Mouse (Mus musculus): ENCODE results near the gene Cbfb. TPM values are rescaled to one million over a fixed set of nuclear protein-coding genes. Genes with fewer than 3 reads are reported as not detected.

The Cbfb gene
- polyA plus RNA-seq, 1 experiment from 2014 or later, result 75.4 TPM

DNA sequence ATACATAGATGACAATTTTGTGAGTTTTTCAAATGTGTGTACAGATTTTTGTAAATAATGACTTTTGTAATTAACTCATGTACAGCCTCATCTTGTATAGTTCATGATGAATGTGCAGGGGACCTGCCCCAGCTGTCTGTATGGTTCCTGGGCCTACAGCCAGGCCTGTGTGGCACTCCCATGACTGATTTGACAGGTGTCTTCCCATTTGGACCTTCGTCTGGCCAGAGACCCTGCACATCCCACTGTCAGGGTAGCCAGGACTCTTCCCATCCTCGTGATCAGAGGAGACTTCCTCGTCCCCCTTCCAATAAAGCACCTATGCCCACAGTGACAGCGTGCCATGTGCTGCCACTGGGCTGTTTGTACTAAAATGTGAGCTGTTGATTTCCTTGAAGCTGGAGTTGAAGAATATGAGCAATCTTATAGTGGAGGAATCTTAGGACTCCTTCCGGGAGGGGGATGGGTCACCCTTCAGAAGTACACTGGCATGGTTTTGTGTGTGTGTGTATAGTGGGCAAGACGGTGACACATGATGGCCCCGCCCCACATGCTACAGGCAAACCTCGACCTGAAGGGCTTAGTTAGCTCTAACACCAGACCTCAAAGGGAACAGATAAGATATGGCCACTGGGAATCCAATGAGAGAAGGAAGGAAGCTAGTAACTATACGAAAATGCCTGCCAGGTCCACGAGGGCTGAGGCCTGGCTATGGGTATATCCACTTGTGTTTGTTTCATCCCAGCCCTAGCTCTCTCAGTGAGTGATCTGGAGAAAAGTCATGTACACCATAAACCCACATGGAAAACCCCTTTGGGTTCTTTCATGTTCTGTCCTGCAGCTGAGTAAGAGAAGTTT, 82.4 kb downstream of the Cbfb start:
- ATAC-seq (ENCODE audit: insufficient read depth, low FRiP score, low TSS enrichment), result no peak
- no peaks in the 10 kb centered on the region for H3K9me3 ChIP-seq (ENCODE audit: control insufficient read depth, low read length)
- H3K27me3 ChIP-seq (ENCODE audit: control insufficient read depth, insufficient read depth, low read length), result peaks cover 20% of the 10 kb centered on the region
- DNase-seq (ENCODE audit: low spot score), result no peak
- peaks cover 10% of the 10 kb centered on the region for H3K36me3 ChIP-seq (ENCODE audit: control insufficient read depth, insufficient read depth, low read length)
- peaks cover 4% of the 10 kb centered on the region; the same call in 1 of the 2 replicates for H3K4me1 ChIP-seq (ENCODE audit: control insufficient read depth, insufficient read depth, low read length)
- no peak overlapping the region for H3K4me2 ChIP-seq (ENCODE audit: low read depth)
- WGBS, result 89% methylated on average over 10 of the region's 10 CpGs
- H3K27ac ChIP-seq (ENCODE audit: low read depth, low read length), result no peak overlapping the region
- no peak overlapping the region for H3K4me3 ChIP-seq (ENCODE audit: low read depth, low read length)
- H3K9ac ChIP-seq (ENCODE audit: low read length), result no peak overlapping the region

DNA sequence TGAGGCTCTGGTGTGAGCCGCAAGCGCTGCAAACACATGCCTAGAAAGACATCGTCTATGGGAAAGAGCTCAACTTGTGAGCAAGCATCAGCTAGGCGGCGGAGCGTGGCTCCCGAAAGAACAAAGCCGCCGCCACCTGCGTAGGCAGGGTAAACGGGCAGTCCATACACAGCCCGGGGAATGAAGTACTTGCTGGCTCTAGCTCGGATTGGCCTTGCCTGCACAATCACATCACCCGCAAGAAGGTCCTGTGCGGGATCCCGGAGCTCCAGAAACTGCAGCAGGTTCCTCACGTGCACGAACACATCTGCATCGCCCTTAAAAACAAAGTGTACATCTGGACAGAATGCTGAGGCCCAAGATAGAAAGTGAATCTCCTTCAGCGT, 83.3 kb downstream of the Cbfb start:
- Histone ChIP-seq H3K27ac (ENCODE audit: low read depth, low read length) (no peak overlapping the region), H3K27me3 (ENCODE audit: control insufficient read depth, insufficient read depth, low read length) (peaks cover 29% of the 10 kb centered on the region), H3K36me3 (ENCODE audit: control insufficient read depth, insufficient read depth, low read length) (peaks cover 7% of the 10 kb centered on the region), H3K4me1 (ENCODE audit: control insufficient read depth, insufficient read depth, low read length) (peaks cover 4% of the 10 kb centered on the region), H3K9me3 (ENCODE audit: control insufficient read depth, low read length) (no peaks in the 10 kb centered on the region), H3K4me3 (ENCODE audit: low read depth, low read length) (no peak overlapping the region; the same call in 1 of the 2 replicates), H3K9ac (ENCODE audit: low read length) (no peak overlapping the region; the same call in 1 of the 2 replicates), H3K4me2 (ENCODE audit: low read depth) (peak overlapping the region; percentile 99)
- ATAC-seq (ENCODE audit: insufficient read depth, low FRiP score, low TSS enrichment) (peak; percentile 22; the same call in 1 of the 2 replicates), DNase-seq (ENCODE audit: low spot score) (peak; percentile 30)
- 28% methylated on average over 20 of the region's 20 CpGs for WGBS

DNA sequence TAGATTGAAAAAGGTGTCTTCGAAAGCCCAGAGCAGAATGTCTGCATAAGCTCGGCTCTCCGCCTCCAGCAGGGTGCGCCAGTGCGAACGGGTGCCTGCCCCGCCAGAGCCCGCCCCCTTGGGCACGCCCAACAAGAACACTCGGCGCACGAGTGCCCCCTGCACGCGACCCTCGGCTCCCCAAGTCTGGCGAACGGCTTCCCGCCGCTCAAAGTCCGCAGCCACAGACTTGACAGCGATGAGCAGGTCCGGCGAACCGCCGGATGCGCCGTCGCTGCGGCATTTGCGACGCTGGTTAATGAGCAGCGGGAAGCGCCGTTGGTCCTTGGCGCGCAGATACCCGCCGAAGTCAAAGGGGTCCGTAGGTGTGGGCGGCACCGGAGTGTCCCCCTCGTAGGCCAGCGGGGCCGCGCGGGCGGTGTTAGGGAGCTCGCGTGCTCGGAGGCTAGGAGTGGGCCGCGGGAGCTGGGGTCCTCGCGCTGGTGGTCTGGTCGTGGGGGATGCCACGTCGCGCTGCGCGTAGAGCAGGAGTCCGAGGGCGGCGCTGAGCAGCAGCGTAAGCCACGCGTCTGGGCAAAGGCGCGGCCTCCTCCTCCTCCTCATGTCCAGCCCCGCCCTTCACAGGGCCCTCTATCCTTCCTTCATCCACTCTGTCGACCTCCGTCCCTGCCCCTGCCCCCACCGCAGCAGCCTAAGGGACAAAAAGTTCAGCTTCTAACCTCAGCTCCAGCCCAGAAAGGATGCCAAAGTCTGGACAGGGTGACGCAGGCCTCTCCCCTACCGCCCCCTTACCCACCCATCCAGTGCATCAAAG, 83.9 kb downstream of the Cbfb start:
- peaks cover 7% of the 10 kb centered on the region for H3K36me3 ChIP-seq (ENCODE audit: control insufficient read depth, insufficient read depth, low read length)
- H3K27ac ChIP-seq (ENCODE audit: low read depth, low read length), result no peak overlapping the region
- H3K4me1 ChIP-seq (ENCODE audit: control insufficient read depth, insufficient read depth, low read length), result peaks cover 10% of the 10 kb centered on the region
- ATAC-seq (ENCODE audit: insufficient read depth, low FRiP score, low TSS enrichment) (peak; percentile 79), DNase-seq (ENCODE audit: low spot score) (peak; percentile 91)
- H3K9ac ChIP-seq (ENCODE audit: low read length), result peak overlapping the region; percentile 74
- H3K27me3 ChIP-seq (ENCODE audit: control insufficient read depth, insufficient read depth, low read length), result peaks cover 35% of the 10 kb centered on the region
- H3K4me3 ChIP-seq (ENCODE audit: low read depth, low read length), result peak overlapping the region; percentile 54
- WGBS, result under 1% methylated on average over 73 of the region's 74 CpGs
- no peaks in the 10 kb centered on the region for H3K9me3 ChIP-seq (ENCODE audit: control insufficient read depth, low read length)
- H3K4me2 ChIP-seq (ENCODE audit: low read depth), result peak overlapping the region; percentile 99

DNA sequence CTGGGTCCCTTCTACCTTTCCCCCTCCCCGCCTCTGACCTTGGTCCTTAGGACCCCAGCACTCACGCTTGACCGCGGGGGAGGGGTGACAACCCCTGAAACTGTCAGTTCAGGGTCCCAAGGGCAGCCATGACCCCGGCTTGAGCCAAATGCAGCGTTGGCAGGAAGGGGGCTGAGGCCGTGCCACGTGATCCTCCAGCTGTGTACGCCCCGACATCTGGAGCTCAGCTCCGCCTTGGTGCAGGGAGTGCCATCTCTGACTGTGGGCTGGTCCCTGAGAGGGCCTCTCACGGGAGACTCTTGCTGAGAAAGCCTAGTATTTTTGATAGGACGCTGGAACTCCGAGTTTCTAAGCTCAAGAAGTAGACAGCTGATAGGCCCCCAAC, 84.5 kb downstream of the Cbfb start, which contains the start of gene B3gnt9:
Gene B3gnt9, minus strand, starts transcription at position 188 of the 385 bp plus-strand sequence.
- peaks cover 39% of the 10 kb centered on the region for H3K27me3 ChIP-seq (ENCODE audit: control insufficient read depth, insufficient read depth, low read length)
- H3K27ac ChIP-seq (ENCODE audit: low read depth, low read length), result no peak within 1 kb of the TSS
- DNase-seq (ENCODE audit: low spot score), result peak; percentile 49
- WGBS, result 3% methylated on average over 14 of the region's 14 CpGs
- H3K9ac ChIP-seq (ENCODE audit: low read length), result peak within 1 kb of the TSS; percentile 74
- no peak for ATAC-seq (ENCODE audit: insufficient read depth, low FRiP score, low TSS enrichment)
- H3K4me1 ChIP-seq (ENCODE audit: control insufficient read depth, insufficient read depth, low read length), result peaks cover 12% of the 10 kb centered on the region
- peaks cover 7% of the 10 kb centered on the region for H3K36me3 ChIP-seq (ENCODE audit: control insufficient read depth, insufficient read depth, low read length)
- H3K9me3 ChIP-seq (ENCODE audit: control insufficient read depth, low read length), result no peaks in the 10 kb centered on the region
- peak within 1 kb of the TSS; percentile 99 for H3K4me2 ChIP-seq (ENCODE audit: low read depth)
- H3K4me3 ChIP-seq (ENCODE audit: low read depth, low read length), result peak within 1 kb of the TSS; percentile 54

DNA sequence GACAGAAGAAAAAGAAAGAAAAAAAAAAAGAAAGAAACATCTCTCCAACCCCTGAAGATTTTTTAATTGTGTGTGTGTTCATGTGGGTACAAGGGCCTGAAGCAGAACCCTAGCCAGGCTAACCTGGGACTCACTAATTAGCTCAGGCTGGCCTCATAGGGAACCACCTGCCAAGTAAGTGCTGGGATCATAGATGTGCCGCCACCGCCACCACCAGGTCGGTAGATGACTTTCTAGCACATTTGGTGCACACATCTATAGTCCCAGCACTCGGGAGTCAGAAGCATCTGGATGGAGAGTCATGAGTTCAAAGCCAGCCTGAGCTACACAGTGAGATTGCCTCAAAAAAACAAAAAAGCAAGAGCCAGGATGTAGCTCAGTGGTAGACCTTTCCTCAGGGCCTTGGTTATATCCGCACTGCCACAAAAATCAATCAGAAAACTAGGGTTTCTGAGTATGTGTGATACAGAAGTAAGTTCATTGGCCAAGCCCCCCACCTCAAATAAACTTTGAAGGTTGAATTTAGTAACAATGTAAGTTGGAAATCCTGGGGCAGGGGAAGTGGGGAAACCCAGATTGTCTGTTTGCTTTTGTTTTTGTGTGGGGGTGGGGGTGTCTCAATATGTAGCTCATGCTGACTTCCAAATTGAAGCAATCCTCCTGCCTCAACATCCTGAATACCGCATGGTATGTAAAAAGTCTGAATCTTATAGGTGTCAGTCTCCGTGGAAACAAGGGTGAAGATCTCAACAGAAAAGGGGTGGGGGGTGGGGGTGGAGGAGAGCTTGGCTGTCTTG, 87.0 kb downstream of the Cbfb start:
- no peak overlapping the region for H3K4me2 ChIP-seq (ENCODE audit: low read depth)
- peaks cover 53% of the 10 kb centered on the region for H3K27me3 ChIP-seq (ENCODE audit: control insufficient read depth, insufficient read depth, low read length)
- H3K27ac ChIP-seq (ENCODE audit: low read depth, low read length), result no peak overlapping the region
- 63% methylated on average over 7 of the region's 7 CpGs for WGBS
- DNase-seq (ENCODE audit: low spot score) (no peak), ATAC-seq (ENCODE audit: insufficient read depth, low FRiP score, low TSS enrichment) (no peak)
- no peak overlapping the region for H3K9ac ChIP-seq (ENCODE audit: low read length)
- H3K4me3 ChIP-seq (ENCODE audit: low read depth, low read length), result no peak overlapping the region
- no peaks in the 10 kb centered on the region for H3K9me3 ChIP-seq (ENCODE audit: control insufficient read depth, low read length)
- H3K4me1 ChIP-seq (ENCODE audit: control insufficient read depth, insufficient read depth, low read length), result peaks cover 12% of the 10 kb centered on the region
- no peaks in the 10 kb centered on the region; the same call in 1 of the 2 replicates for H3K36me3 ChIP-seq (ENCODE audit: control insufficient read depth, insufficient read depth, low read length)

DNA sequence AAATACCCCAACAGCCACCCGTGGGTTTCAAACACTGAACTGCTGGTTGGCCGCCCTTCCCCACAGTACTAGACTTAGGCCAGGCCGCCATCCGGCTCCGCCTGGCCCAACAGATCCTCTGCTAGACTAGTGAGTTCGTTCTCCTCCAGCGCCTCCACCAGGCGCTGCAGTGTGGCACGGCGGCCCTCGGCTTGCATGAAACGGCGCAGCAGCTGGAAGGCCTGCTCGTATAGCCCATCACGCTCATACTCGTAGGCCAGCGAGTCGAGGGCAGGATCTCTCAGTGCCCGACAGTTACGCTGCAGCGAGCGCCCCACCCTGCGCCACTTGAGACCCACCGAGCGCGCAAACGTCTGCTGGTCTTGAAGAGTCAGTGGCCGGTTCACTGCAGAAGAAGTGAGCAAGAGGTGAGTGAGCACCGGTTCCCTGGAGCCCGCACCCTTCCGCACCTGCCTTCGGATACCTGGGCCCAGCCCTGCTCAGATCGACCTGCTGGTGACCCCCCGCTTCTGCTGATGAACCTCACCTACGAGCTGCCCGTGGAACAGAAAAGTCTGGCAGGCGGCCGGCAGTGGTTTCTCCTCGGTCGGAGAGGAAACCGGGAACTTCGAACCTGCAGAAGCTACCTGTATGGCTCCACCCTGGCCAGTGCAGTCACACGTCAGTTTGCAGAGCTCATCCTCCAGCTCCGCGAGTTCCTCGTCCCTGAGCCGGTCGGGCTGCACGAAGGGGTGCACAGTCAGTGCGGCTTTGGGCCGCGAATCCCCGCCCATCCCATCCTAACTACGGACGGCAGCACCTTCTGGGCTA, 88.6 kb downstream of the Cbfb start:
- peak; percentile 39 for ATAC-seq (ENCODE audit: insufficient read depth, low FRiP score, low TSS enrichment)
- no peaks in the 10 kb centered on the region for H3K9me3 ChIP-seq (ENCODE audit: control insufficient read depth, low read length)
- WGBS, result 1% methylated on average over 55 of the region's 55 CpGs
- no peak overlapping the region for H3K27ac ChIP-seq (ENCODE audit: low read depth, low read length)
- H3K27me3 ChIP-seq (ENCODE audit: control insufficient read depth, insufficient read depth, low read length), result peaks cover 65% of the 10 kb centered on the region
- 0 out of 2 replicates have a peak overlapping the region, but pooled peaks have one; percentile 28 for H3K9ac ChIP-seq (ENCODE audit: low read length)
- H3K4me3 ChIP-seq (ENCODE audit: low read depth, low read length), result peak overlapping the region; percentile 33
- peak; percentile 63 for DNase-seq (ENCODE audit: low spot score)
- H3K4me1 ChIP-seq (ENCODE audit: control insufficient read depth, insufficient read depth, low read length), result peaks cover 12% of the 10 kb centered on the region
- no peaks in the 10 kb centered on the region for H3K36me3 ChIP-seq (ENCODE audit: control insufficient read depth, insufficient read depth, low read length)
- peak overlapping the region; percentile 65 for H3K4me2 ChIP-seq (ENCODE audit: low read depth)

DNA sequence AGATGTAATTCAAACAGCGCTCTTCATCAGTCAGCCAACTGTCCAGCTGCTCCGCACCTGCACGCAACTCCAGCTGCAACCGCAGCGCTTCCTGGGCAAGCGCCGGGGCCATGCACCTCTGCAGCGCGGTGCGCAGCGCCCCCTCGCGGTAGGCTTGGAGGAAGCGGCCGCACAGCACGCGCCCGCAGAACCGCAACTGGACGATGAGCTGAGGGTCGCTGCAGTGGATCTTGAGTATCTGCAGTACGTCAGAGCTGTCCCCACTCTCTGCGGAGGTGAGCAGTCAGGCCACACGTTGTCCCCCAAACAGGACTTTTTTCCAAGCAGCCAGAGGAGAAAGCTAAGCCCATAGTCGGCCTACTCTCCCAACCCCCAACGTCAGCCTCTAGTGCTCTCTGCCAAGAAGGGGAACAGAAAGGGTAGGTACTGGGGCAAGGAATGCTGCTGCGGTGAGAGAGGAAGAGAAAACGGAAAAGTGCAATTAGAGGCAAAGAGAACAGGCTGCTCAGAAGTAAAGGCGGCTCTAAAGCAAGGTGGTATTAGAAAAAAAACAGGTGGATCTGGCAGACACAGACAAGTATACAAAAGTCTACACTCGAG, 89.3 kb downstream of the Cbfb start:
- peaks cover 69% of the 10 kb centered on the region for H3K27me3 ChIP-seq (ENCODE audit: control insufficient read depth, insufficient read depth, low read length)
- ATAC-seq (ENCODE audit: insufficient read depth, low FRiP score, low TSS enrichment), result peak; percentile 64

More for the DNA sequence above, 89.3 kb downstream of the Cbfb start:
- 0 out of 2 replicates have a peak overlapping the region, but pooled peaks have one; percentile 28 for H3K9ac ChIP-seq (ENCODE audit: low read length)
- peak; percentile 88 for DNase-seq (ENCODE audit: low spot score)
- H3K4me1 ChIP-seq (ENCODE audit: control insufficient read depth, insufficient read depth, low read length), result peaks cover 10% of the 10 kb centered on the region
- H3K9me3 ChIP-seq (ENCODE audit: control insufficient read depth, low read length), result no peaks in the 10 kb centered on the region
- peak overlapping the region; percentile 65 for H3K4me2 ChIP-seq (ENCODE audit: low read depth)
- WGBS, result 4% methylated on average over 30 of the region's 30 CpGs
- H3K4me3 ChIP-seq (ENCODE audit: low read depth, low read length), result peak overlapping the region; percentile 33
- no peak overlapping the region for H3K27ac ChIP-seq (ENCODE audit: low read depth, low read length)
- H3K36me3 ChIP-seq (ENCODE audit: control insufficient read depth, insufficient read depth, low read length), result no peaks in the 10 kb centered on the region
